ENCODE assay signal across 21 mouse cellular contexts in genomic region chr17:43820904-43821303, GRCm38 (mm10). TPM values are rescaled to one million over a fixed set of nuclear protein-coding genes. Genes with fewer than 3 reads are reported as not detected.
DNase-seq lines count a peak whose midpoint lies in the region; ATAC-seq and TF ChIP-seq lines count a peak whose summit lies in the region.
"Had no signal": no experiment of that assay in that cellular context is flagged by ENCODE, and none has a peak within 500 bp of the region (broad histone marks: within the 10 kb centered on the region; RNA-seq: fewer than 3 reads in every experiment).

No protein-coding gene starts in this region.

- no peaks in the 10 kb centered on the region for H3K9me3 ChIP-seq in intestine, postnatal 0 days (ENCODE audit: control insufficient read depth)
- H3K9me3 ChIP-seq: embryonic facial prominence, embryonic 13.5 days; heart, embryonic 13.5 days; liver, embryonic 12.5 days; megakaryocyte, embryonic 14.5 days; neural tube, embryonic 15.5 days; stomach, embryonic 15.5 days had no signal

- H3K4me3 ChIP-seq in intestine, postnatal 0 days (ENCODE audit: low read depth, low read length) = no peak overlapping the region
- H3K4me3 ChIP-seq: embryonic facial prominence, embryonic 13.5 days; heart, embryonic 13.5 days; liver, embryonic 12.5 days; megakaryocyte, embryonic 14.5 days; neural tube, embryonic 15.5 days; stomach, embryonic 15.5 days had no signal

- no peak overlapping the region for H3K27ac ChIP-seq in intestine, postnatal 0 days (ENCODE audit: low read depth, low read length)
- H3K27ac ChIP-seq: embryonic facial prominence, embryonic 13.5 days; heart, embryonic 13.5 days; liver, embryonic 12.5 days; stomach, embryonic 15.5 days had no signal

- WGBS in intestine, postnatal 0 days = 85% methylated on average over 2 of the region's 2 CpGs

- H3K36me3 ChIP-seq in intestine, postnatal 0 days (ENCODE audit: control insufficient read depth, insufficient read depth) = no peaks in the 10 kb centered on the region
- H3K36me3 ChIP-seq: embryonic facial prominence, embryonic 13.5 days; heart, embryonic 13.5 days; liver, embryonic 12.5 days; neural tube, embryonic 15.5 days; stomach, embryonic 15.5 days had no signal

- peak; percentile 12 for DNase-seq in layer of hippocampus, adult 11-12 months (ENCODE audit: low spot score)
- DNase-seq in layer of hippocampus, postnatal 25 days (ENCODE audit: extremely low spot score in 1 of 2, low spot score in 1 of 2) = no peak
- peak; percentile 67 for DNase-seq in brain, embryonic 18.5 days (ENCODE audit: low read depth, low spot score)
- DNase-seq in cerebellum, adult 18-20 months = peak; percentile 87 to 89
- no peak for DNase-seq in urinary bladder, postnatal 10 days (ENCODE audit: low spot score)
- DNase-seq: adrenal gland, postnatal 10 days; gastrocnemius, postnatal 36 days; spleen, adult 18-20 months; thymus, postnatal 25 days had no signal

- peak; percentile 52; the same call in 1 of the 2 replicates for ATAC-seq in common myeloid progenitor, adult 5-6 weeks (replicated peaks; ENCODE audit: low read depth, poor library complexity, severe bottlenecking)
- ATAC-seq in intestine, postnatal 0 days = no peak
- ATAC-seq: CD4-positive, CD25-positive, alpha-beta regulatory T cell, adult 4 months; inflammation-experienced regulatory T-cells, adult 6 months; liver, embryonic 12.5 days had no signal

- no peaks in the 10 kb centered on the region for H3K4me1 ChIP-seq in intestine, postnatal 0 days (replicated peaks; ENCODE audit: control insufficient read depth, insufficient read depth, low read length)
- H3K4me1 ChIP-seq: embryonic facial prominence, embryonic 13.5 days; liver, embryonic 12.5 days; megakaryocyte, embryonic 14.5 days; stomach, embryonic 15.5 days had no signal

- no peak overlapping the region for H3K4me2 ChIP-seq in intestine, postnatal 0 days (replicated peaks; ENCODE audit: low read depth)
- H3K4me2 ChIP-seq: embryonic facial prominence, embryonic 13.5 days; heart, embryonic 13.5 days; liver, embryonic 12.5 days; neural tube, embryonic 15.5 days; stomach, embryonic 15.5 days had no signal

- no peak overlapping the region for H3K9ac ChIP-seq in intestine, postnatal 0 days (ENCODE audit: low read depth, low read length)
- H3K9ac ChIP-seq: embryonic facial prominence, embryonic 13.5 days; heart, embryonic 13.5 days; liver, embryonic 12.5 days; neural tube, embryonic 15.5 days; stomach, embryonic 15.5 days had no signal

- H3K27me3 ChIP-seq in intestine, postnatal 0 days (replicated peaks; ENCODE audit: control insufficient read depth, insufficient read depth, low read length) = no peaks in the 10 kb centered on the region
- H3K27me3 ChIP-seq: embryonic facial prominence, embryonic 13.5 days; heart, embryonic 13.5 days; liver, embryonic 12.5 days; megakaryocyte, embryonic 14.5 days; neural tube, embryonic 15.5 days; stomach, embryonic 15.5 days had no signal

- no peak for TF ChIP-seq CTCF in intestine, postnatal 0 days (IDR thresholded peaks at IDR 0.05; ENCODE audit: low read depth)

RNA-seq across cellular contexts. Expression of gene Rcan2, which starts 19.8 kb away (rescaled TPM):
- 10 to 100 TPM; 61.8 to 70.1 TPM for total RNA-seq in layer of hippocampus, postnatal 25 days (2021)
- not detected in 2 replicates for total RNA-seq in common myeloid progenitor, adult 5-6 weeks (2017)
- polyA plus RNA-seq in intestine, postnatal 0 days (2015; fragmentation: Nextera tagmentation; extraction: Ambion mirVana) = 1.3 and 1.5 TPM in 2 replicates
- total RNA-seq: hematopoietic stem cell, adult 5-6 weeks; MEL had no signal
- polyA plus RNA-seq: CD4-positive, CD25-positive, alpha-beta regulatory T cell, adult 4 months; inflammation-experienced regulatory T-cells, adult 6 months had no signal

Comparison
In these comparisons a context has a peak if more than half of its experiments do, and no peak if none do; other contexts are left out.
1. DNase-seq: peak in layer of hippocampus, adult 11-12 months (single experiment), brain, embryonic 18.5 days (single experiment) and cerebellum, adult 18-20 months (2 of 2); none in layer of hippocampus, postnatal 25 days (0 of 2) and urinary bladder, postnatal 10 days (single experiment).
2. RNA of gene Rcan2, which starts 19.8 kb away (total RNA-seq): 61.8 to 70.1 TPM in layer of hippocampus, postnatal 25 days; not detected in common myeloid progenitor, adult 5-6 weeks; every median in the first group is over 10 times any median in the second.